Mouse (Mus musculus) adrenal gland, postnatal 14 days (tissue): ENCODE data around the gene H2-Eb2. TPM values are rescaled to one million over a fixed set of nuclear protein-coding genes. Genes with fewer than 3 reads are reported as not detected.

ENCODE experiments used
- DNase-seq: peaks from one replicate; pipeline ENCODE4 v3.0.0; 2021; ENCODE audit warnings: mixed read lengths
- total RNA-seq: library from RNA; stranded (reverse); gene quantifications from 2 replicates; pipeline ENCODE4 v1.2.3, GENCODE M21; 2021

Gene H2-Eb2
- total RNA-seq, 1 experiment from 2014 or later, result not detected

DNA sequence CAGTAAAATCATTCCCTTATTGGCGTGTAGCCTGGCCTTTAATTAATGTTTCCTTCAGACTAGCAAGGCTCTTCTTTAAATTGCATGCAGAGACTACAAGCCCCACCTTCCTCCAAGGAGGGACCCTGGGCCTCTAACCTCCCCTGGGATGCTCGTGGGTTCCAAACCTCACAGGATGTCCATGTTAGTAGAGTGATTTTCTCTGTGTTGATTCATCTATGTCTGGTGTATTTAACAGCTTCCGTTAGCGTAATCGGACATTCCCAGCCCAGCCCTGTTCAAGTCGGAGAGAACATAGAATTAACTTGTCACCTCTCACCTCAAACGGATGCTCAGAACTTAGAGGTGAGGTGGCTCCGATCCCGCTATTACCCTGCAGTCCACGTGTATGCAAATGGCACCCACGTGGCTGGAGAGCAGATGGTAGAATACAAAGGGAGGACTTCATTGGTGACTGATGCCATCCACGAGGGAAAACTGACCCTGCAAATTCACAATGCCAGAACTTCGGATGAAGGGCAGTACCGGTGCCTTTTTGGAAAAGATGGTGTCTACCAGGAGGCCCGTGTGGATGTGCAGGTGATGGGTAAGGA lies 37.6 kb downstream of the H2-Eb2 start:
- DNase-seq, result no peak

DNA sequence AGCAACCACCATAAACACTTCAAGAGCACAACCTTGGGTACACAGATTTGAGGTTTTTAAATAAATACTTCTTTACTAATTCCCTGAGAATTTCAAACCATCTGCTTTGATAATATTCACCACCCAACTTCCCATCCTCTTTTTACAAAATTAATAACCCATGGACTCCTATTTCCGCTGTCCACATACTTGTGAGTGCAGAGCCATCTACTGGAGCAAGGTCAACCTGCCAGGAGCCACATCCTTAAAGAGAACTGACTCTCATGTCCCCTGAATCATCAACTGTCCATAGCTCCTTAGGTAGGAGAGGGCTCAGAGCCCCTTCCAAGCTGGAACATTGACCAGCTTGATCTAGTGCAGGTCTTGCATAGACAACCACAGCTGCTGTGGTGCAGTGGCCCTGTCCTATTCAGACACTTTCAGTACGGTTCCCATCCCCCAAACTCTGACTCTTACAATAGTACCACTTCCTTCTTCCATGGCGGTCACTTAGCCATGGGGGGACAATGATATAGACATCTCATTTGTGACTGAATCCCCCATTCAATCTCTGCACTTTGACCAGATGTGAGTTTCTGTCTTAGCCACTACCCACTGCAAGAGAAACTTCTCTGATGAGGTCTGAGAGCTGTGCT lies 38.3 kb downstream of the H2-Eb2 start:
- DNase-seq, result no peak

DNA sequence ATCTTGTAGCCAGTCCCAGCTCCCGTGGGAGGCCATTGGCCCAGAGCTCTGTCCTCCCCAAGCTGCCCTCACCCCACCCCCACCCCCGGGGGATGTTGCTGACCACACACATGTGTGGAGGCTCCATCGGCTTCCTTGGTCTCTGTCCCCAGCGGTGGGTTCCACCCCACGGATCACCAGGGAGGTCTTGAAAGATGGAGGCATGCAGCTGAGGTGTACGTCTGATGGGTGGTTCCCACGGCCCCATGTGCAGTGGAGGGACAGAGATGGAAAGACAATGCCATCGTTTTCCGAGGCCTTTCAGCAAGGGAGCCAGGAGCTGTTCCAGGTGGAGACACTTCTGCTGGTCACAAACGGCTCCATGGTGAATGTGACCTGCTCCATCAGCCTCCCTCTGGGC lies 39.6 kb downstream of the H2-Eb2 start:
- DNase-seq, result no peak

DNA sequence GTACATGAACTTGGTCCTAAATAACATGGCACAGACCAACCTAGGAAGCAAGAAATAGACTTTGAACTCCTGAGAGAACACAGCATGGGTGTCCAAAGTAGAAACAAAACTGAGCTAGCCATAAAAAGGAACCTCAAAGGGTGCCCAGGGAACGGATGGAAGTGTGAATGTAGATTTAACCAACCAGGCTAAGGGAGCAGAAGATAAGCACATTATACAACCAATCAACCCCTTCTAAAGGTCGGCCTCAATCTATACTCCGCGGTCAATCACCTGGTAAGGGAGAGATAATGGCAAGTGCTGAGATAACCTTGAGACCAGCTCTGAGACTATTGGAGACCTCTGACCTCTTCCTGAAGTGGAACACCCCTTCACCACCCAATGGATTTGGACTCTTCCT lies 45.1 kb downstream of the H2-Eb2 start:
- no peak for DNase-seq

DNA sequence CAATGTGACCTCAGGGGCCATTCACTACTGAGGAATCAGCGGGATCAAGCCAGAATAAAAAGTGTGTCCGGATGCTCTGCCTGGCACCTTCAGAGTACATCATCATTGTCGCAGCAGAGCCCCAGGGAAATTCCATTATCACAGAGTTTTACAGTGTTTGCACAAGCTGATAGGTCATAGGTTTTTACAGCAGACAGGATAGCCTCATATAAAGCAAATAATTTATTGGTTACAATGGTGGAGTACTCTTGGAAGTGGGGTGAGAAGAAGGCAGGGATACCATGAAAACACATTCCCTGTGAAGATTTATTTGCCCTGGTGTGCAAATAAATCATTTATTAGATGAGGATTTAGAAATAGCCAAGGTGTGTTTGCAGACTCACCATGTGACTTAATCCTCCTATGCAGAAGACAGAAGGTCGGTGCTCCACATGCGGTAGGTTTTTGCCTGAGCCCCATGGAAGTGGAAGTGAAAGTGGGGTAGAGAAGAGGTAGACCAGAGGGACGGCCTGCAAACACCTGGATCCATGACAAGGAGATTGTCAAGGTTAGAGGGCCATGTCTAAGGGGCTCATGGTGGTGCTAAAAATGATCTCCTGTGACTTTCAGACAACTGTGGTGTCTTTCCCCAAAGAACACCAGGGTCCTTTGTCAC lies 47.7 kb downstream of the H2-Eb2 start:
- DNase-seq, result no peak

DNA sequence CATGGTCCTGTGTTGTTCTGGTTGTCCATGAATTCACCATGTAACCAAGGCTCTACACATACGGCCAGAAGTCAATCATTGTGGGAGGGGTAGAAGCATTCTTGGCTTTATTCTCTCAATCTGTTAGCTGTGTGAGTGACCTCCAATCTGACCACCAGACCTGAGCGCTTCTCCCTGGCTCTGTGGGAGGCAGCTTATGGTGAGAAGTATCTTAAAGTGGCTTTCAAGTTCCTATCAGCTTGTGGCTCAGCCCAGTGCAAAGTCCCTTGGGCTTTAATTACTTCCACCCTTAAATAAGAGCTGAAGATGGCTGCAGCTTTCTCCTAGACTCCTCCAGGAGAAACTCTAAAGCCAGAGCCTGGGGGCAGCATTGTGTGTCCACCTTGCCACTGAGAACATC lies 51.4 kb downstream of the H2-Eb2 start, which contains the start of gene Btnl1:
Btnl1 (plus strand) TSS at position 286 of the 400 bp plus-strand sequence.
- no peak for DNase-seq

DNA sequence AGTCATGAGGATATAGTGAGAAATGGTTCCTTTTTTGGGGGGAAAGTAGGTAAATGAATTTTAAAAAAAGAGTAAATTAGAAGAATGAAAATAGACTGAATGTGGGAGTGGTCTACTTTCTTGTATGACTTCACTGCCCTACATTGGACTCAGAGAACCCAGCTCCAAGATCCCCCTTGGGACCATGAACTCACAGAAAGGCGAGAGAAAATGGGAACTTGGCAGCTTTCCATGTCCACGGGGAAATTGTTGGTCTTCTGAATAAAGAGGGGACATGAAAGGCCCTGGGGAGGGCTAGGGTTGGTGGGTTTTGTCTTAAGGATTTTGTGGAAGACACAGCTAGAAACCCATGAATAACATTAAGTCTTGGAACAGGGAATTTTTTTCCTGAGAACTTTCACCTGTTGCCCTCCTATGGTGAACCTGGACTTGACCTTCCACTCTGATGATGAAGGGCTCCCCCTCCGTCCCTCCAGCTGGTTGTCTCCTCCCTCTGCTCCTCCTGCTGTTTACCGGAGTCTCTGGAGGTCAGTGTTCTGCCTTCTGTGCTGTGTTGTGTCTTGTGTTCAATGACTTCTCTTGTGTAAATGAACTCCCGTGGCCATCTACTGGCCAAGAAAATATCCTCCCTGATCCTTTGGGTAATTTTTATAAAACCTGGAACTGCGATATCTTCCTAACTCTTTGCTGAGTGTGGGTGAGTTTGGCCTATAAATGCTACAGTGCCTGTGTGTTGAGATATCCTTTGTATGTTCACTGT lies 52.2 kb downstream of the H2-Eb2 start:
- no peak for DNase-seq

DNA sequence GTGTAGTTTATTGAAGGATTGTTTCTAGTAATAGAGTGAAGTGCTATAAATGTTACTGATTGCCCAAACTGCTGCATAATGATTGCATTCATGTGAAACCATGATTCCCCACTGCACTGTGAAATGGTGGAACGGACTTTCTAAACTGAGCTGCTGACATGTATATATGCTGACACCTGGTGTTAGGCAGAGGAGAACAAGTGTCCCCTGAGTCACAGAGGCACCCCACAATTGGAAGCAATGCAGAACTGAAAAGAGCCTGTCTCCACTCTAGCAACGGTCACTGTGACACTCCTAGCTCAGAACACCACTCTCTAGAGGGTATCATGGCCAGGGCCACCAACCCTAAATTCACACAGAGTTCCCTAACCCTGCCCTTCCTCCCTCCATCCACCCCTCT lies 53.3 kb downstream of the H2-Eb2 start:
- DNase-seq, result no peak

DNA sequence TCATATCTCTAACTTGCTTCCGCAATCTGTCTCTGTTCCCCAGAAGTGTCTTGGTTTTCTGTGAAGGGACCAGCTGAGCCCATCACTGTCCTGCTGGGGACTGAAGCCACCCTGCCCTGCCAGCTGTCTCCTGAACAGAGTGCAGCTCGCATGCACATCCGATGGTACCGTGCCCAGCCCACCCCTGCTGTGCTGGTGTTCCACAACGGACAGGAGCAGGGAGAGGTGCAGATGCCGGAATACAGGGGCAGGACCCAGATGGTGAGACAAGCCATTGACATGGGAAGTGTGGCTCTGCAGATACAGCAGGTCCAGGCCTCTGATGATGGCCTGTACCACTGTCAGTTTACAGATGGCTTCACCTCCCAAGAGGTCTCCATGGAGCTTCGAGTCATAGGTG lies 54.0 kb downstream of the H2-Eb2 start:
- DNase-seq, result no peak

DNA sequence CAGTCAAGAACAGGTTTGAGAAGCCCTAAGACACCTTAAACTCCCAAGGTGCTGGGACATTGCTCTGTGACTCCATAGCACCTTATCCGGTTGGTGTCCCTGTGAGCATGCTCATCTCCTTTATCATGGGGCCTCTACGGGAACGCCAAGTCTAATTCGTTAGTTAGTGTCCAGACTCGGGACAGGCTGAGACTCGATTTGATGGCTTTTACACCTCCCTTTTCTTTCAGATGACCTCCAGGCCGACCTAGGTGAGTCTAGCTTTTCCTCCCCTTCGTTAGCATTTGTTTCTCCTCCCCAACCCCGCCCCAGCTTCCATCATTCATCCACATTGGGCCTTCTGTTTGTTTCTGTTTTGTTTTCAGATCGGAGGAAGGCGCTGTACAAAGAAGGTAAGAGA lies 56.4 kb downstream of the H2-Eb2 start:
- no peak for DNase-seq

DNA sequence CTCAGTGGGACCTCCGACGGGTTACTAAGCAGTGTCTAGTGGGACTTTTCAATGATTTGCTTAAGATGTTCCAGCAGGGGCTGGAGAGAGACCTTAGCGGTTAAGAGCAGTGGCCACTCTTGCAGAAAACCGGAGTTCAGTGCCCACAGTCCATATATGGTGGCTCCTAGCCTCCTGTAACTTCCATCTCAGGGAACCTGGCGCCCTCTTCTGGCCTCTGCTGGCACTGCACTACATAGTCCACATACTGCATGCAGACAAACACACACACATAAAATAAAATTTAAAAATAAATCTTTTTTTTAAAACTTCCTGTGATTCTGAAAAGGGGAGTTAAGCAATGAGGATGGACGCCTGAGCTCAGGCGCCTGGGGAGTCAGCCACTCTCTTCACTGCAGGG lies 57.7 kb downstream of the H2-Eb2 start:
- DNase-seq, result peak; percentile 28

DNA sequence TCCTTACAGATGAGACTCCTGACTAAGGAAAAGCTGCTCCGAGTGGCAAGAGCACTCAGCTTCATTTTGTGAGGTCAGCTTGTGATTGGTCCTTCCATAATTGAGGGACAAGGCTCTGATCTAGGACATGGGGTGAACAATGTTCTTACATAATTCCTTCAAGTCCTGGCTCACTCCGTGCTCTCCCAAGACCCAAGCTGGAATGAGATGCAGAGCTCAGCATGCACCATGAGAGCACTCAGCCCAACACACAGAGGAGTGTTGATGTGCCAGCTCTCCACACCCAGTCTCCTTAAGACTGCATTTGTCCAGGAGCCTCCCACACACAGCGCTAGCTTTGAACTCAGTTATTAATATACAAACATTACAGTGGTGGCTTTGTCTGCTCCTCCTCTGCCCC lies 59.2 kb downstream of the H2-Eb2 start:
- DNase-seq, result no peak

DNA sequence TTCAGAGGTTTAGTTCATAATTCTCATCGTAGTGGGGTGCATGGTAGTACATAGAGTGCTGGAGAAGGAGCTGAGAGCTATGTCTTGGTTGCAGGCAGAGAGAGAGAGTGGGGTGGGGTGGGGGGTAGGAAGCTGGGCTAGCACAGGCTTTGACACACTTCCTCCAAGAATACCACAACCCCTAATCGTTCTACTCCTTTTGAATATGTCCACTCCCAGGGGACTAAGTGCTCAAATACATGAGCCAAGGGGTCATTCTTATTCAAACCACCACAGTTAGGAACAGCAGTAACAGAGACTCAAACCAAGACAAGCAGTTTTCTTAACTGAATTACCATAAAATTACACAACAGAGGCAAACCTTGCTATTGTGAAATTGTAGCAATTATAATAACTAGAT lies 61.2 kb downstream of the H2-Eb2 start:
- DNase-seq, result no peak

DNA sequence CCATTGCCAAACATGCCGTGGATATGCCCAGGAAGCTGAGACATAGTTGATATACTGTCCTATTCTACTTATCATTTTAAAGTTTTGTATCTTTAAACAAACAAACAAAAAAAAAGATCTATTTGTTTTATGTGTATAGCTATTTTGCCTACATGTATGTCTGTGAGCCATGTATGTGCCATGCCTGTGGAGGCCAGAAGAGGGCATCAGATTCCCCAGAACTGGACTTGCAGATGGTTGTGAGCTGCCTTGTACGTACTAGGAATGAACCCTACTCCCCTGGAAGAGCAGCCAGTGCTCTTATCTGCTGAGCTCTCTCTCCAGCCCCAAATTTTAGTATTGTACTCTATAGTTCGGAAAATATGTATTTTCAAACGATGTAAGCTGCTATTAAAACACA lies 63.0 kb downstream of the H2-Eb2 start:
- peak; percentile 69 for DNase-seq

Other genes starting within 250 kb of the H2-Eb2 start
- 0.33 and 4.1 TPM in 2 replicates for gene H2-Oa, start 233.3 kb upstream of the H2-Eb2 start, total RNA-seq
- gene H2-DMa, start 206.1 kb upstream of the H2-Eb2 start, total RNA-seq, result 8.0 and 18.8 TPM in 2 replicates
- gene Brd2, start 203.0 kb upstream of the H2-Eb2 start, total RNA-seq, result 198 and 203 TPM in 2 replicates
- gene H2-DMb2, start 182.4 kb upstream of the H2-Eb2 start, total RNA-seq, result 2.7 and 17.0 TPM in 2 replicates
- 3.6 and 8.3 TPM in 2 replicates for gene H2-DMb1, start 172.6 kb upstream of the H2-Eb2 start, total RNA-seq
- 11.1 and 20.4 TPM in 2 replicates for gene Tap1, start 138.1 kb upstream of the H2-Eb2 start, total RNA-seq
- gene Psmb9, start 137.9 kb upstream of the H2-Eb2 start, total RNA-seq, result 6.9 and 12.2 TPM in 2 replicates
- 21.0 and 33.6 TPM in 2 replicates for gene Psmb8, start 127.9 kb upstream of the H2-Eb2 start, total RNA-seq
- gene Tap2, start 122.1 kb upstream of the H2-Eb2 start, total RNA-seq, result 33.2 and 34.9 TPM in 2 replicates
- 1.3 and 16.6 TPM in 2 replicates for gene H2-Ob, start 86.8 kb upstream of the H2-Eb2 start, total RNA-seq
- 19.8 and 71.0 TPM in 2 replicates for gene H2-Ab1, start 68.0 kb upstream of the H2-Eb2 start, total RNA-seq
- gene H2-Aa, start 37.8 kb upstream of the H2-Eb2 start, total RNA-seq, result 21.7 and 108 TPM in 2 replicates
- gene H2-Eb1, start 19.8 kb upstream of the H2-Eb2 start, total RNA-seq, result 22.8 and 92.3 TPM in 2 replicates
- gene Btnl2, start 29.2 kb downstream of the H2-Eb2 start, total RNA-seq, result 0.26 and 0.64 TPM in 2 replicates
- 0.23 TPM in 1 of 2 replicates, not detected in the other for gene Btnl1, start 51.5 kb downstream of the H2-Eb2 start, total RNA-seq
- 1.2 and 2.4 TPM in 2 replicates for gene BC051142, start 73.2 kb downstream of the H2-Eb2 start, total RNA-seq
- gene Btnl4, start 151.7 kb downstream of the H2-Eb2 start, total RNA-seq, result not detected in 2 replicates
- gene Btnl6, start 191.7 kb downstream of the H2-Eb2 start, total RNA-seq, result not detected in 2 replicates
- gene Notch4, start 238.6 kb downstream of the H2-Eb2 start, total RNA-seq, result 34.1 and 39.3 TPM in 2 replicates